Mouse (Mus musculus) G1E (cell line): ENCODE results near the gene Sdk1. TPM values are rescaled to one million over a fixed set of nuclear protein-coding genes. Genes with fewer than 3 reads are reported as not detected.

ENCODE experiments used
- ATAC-seq: 2 replicates; pipeline ENCODE4 v1.8.0; 2016; ENCODE audit warnings: mild to moderate bottlenecking; ENCODE audit not compliant: insufficient number of reproducible peaks, poor library complexity, low FRiP score, severe bottlenecking; ENCODE audit errors: extremely low read depth
- DNase-seq: peaks from one replicate; pipeline ENCODE4 v3.0.0; 2012; ENCODE audit warnings: low spot score
- H3K27me3 ChIP-seq: 2 replicates; pipeline ENCODE4 v1.6.1; 2012; ENCODE audit warnings: mild to moderate bottlenecking, low read length, inconsistent platforms; ENCODE audit not compliant: insufficient read depth
- H3K36me3 ChIP-seq: replicated peaks from 2 replicates; pipeline ENCODE3; 2012; ENCODE audit warnings: mild to moderate bottlenecking, inconsistent platforms
- H3K4me1 ChIP-seq: 2 replicates; pipeline ENCODE4 v1.6.1; 2012; ENCODE audit warnings: low read depth, low read length, inconsistent platforms, mixed read lengths; ENCODE audit not compliant: insufficient read depth
- H3K4me3 ChIP-seq: 2 replicates; pipeline ENCODE4 v1.5.1; 2012; ENCODE audit warnings: low read depth, mild to moderate bottlenecking, inconsistent platforms, low read length, moderate library complexity, mixed read lengths
- H3K9me3 ChIP-seq: replicated peaks from 2 replicates; pipeline ENCODE4 v1.6.1; 2012; ENCODE audit warnings: inconsistent platforms
- CTCF ChIP-seq: IDR thresholded peaks from 2 replicates; pipeline ENCODE4 v1.5.1; 2012; ENCODE audit warnings: low read depth, low read length, inconsistent platforms, mixed read lengths
- GATA1 ChIP-seq: IDR thresholded peaks from 2 replicates; pipeline ENCODE4 v1.6.1; 2012; ENCODE audit warnings: borderline replicate concordance, low read length, inconsistent platforms, mixed read lengths
- GATA2 ChIP-seq: IDR thresholded peaks from 2 replicates; pipeline ENCODE4 v1.6.1; 2012; ENCODE audit warnings: low read depth, low read length, inconsistent platforms, borderline replicate concordance
- POLR2AphosphoS5 ChIP-seq: IDR thresholded peaks from 2 replicates; pipeline ENCODE4 v1.6.1; 2012; ENCODE audit warnings: low read depth, low read length, inconsistent platforms; ENCODE audit not compliant: insufficient replicate concordance
- TAL1 ChIP-seq: conservative IDR thresholded peaks from 2 replicates; pipeline ENCODE4 v1.6.1; 2012; ENCODE audit warnings: low read depth, low read length, inconsistent platforms, mixed read lengths
- polyA plus RNA-seq: library from polyadenylated mRNA; stranded (reverse); fragments of >175 nt; gene quantifications from 2 replicates; pipeline ENCODE4 v1.2.3, GENCODE M21; 2012
- total RNA-seq, 2 experiments: library from RNA; stranded (forward) in 1 of 2; stranded (reverse) in 1 of 2; fragments of 200-1000 nt in 1 of 2; fragments of >200 nt in 1 of 2; fragmentation: Nextera tagmentation in 1 of 2; gene quantifications; 2 replicates each; pipeline ENCODE4 v1.2.3; 2014 to 2017

The Sdk1 gene
- total and polyA plus RNA-seq, 3 experiments = 0.27 TPM; not detected in 2

DNA sequence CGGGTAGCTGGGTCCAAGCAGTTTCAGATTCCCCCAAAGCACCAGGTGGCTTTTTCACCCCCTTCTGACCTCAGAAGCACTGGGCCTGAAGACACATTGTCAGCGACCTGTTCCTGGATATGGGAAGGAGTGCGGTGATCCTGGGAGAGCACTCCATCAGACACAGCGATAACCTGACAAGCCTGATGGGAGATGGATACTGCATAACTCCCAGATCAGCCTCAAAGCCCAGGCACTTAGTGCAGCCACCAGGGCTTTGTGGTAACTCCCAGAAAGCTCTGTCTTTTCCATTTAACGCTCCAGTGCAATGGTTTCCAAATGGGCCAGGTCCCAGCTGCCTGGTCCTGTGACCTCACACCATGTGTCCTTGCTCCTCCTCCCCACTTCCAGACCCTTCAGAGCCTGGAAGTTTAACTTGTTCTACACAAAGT is 886.9 kb downstream of the Sdk1 start:
- DNase-seq = no peak
- H3K27me3 ChIP-seq = no peaks in the 10 kb centered on the region
- peaks cover 60% of the 10 kb centered on the region for H3K9me3 ChIP-seq
- no peaks in the 10 kb centered on the region for H3K4me1 ChIP-seq
- ATAC-seq = no peak
- TF ChIP-seq CTCF (no peak), GATA1 (no peak), TAL1 (no peak), GATA2 (no peak)
- H3K4me3 ChIP-seq = no peak overlapping the region
- no peaks in the 10 kb centered on the region for H3K36me3 ChIP-seq

DNA sequence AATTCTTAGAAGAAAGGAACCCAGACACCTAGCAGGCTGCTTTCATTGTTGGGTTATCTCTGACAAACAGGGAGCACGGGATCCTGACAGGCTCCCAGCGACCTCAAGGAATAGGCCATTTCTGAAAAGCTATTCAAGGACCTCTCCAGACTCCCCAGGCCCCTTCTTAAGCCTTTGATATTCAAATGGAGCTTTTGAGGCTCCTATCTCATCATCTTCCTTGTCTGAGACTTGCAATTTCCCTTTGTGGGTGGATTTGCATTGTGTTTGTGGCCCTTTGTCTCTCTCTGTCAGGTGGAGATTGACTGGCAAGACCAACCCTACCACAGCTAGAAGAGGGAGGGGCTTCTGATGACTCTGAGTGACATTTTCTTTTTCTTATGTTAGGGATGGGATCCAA is 888.7 kb downstream of the Sdk1 start:
- Histone ChIP-seq H3K4me3 (no peak overlapping the region), H3K4me1 (no peaks in the 10 kb centered on the region), H3K27me3 (no peaks in the 10 kb centered on the region), H3K36me3 (no peaks in the 10 kb centered on the region), H3K9me3 (peaks cover 54% of the 10 kb centered on the region)
- no peak for ATAC-seq
- no peak for DNase-seq
- TF ChIP-seq GATA2 = no peak
- TF ChIP-seq CTCF = no peak
- no peak for TF ChIP-seq TAL1
- TF ChIP-seq POLR2AphosphoS5 = no peak
- no peak for TF ChIP-seq GATA1

DNA sequence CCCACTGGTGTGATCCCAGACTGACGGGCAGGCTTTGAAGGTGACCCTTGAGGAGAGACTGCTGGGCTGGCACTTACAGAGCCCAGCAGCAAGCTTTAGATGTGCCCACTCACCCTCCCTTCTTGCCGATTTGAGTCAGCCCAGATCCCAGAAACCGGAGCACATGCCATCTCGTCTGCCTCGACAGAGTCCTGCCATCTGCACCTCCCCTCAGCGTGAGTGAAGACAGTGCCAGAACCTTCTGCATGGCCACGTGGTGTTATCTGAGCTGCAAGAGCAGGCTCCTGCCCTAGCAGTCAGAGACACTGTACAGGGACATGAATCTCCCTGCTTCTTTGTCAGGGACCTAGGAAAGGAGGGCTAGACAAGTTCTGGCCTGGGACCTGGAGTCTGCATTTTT is 898.7 kb downstream of the Sdk1 start:
- H3K4me1 ChIP-seq = no peaks in the 10 kb centered on the region
- DNase-seq = no peak
- no peak overlapping the region; the same call in 1 of the 2 replicates for H3K4me3 ChIP-seq
- H3K27me3 ChIP-seq = no peaks in the 10 kb centered on the region
- peaks cover 85% of the 10 kb centered on the region for H3K9me3 ChIP-seq
- TF ChIP-seq CTCF (no peak), POLR2AphosphoS5 (no peak), GATA2 (no peak), TAL1 (no peak), GATA1 (no peak)
- no peaks in the 10 kb centered on the region for H3K36me3 ChIP-seq
- no peak for ATAC-seq

DNA sequence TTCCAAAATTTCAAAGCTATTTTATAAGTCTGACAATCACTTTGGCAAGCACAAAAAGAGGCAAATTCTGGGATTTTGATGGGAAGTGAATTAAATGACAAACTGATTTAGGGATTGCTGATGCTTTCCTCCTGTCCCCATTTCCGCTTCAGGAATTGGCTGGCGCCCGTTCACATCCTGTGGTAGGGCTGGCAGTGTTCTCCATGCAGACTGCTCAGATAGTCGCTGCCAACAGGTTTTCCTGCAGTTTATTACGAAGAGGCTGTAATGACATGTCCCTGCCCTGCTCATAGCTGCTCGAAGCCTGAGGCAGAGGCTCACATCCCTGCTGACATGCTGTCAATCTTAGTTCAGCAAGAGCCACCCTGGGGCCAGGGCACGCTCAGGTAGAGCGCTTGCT is 908.3 kb downstream of the Sdk1 start:
- Histone ChIP-seq H3K36me3 (no peaks in the 10 kb centered on the region), H3K9me3 (peaks cover 80% of the 10 kb centered on the region), H3K4me1 (no peaks in the 10 kb centered on the region), H3K27me3 (no peaks in the 10 kb centered on the region), H3K4me3 (no peak overlapping the region)
- TF ChIP-seq POLR2AphosphoS5 (no peak), GATA1 (no peak), GATA2 (no peak), CTCF (no peak), TAL1 (no peak)
- no peak for DNase-seq
- ATAC-seq = no peak

DNA sequence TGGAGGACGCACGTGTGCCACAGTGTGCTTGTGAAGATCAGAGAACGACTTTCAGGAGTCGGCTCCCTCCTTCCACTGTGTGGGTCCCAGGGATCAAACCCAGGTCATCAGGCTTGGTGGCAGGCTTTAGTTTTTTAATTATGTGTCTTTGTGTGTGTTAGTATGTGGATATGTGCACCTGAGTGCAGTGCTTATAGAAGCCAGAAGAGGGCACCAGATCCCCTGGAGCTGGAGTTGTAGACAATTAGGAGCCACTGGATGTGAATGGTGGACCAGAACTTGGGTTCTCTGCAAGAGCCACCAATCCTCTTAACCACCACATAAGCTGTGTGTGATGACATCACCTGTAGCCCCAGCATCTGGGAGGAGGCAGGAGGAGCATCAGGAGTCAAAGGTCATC is 909.5 kb downstream of the Sdk1 start:
- H3K9me3 ChIP-seq = peaks cover 77% of the 10 kb centered on the region
- H3K4me1 ChIP-seq = no peaks in the 10 kb centered on the region
- ATAC-seq = no peak
- DNase-seq = no peak
- H3K36me3 ChIP-seq = no peaks in the 10 kb centered on the region
- no peaks in the 10 kb centered on the region for H3K27me3 ChIP-seq
- no peak overlapping the region for H3K4me3 ChIP-seq
- TF ChIP-seq TAL1 = no peak

DNA sequence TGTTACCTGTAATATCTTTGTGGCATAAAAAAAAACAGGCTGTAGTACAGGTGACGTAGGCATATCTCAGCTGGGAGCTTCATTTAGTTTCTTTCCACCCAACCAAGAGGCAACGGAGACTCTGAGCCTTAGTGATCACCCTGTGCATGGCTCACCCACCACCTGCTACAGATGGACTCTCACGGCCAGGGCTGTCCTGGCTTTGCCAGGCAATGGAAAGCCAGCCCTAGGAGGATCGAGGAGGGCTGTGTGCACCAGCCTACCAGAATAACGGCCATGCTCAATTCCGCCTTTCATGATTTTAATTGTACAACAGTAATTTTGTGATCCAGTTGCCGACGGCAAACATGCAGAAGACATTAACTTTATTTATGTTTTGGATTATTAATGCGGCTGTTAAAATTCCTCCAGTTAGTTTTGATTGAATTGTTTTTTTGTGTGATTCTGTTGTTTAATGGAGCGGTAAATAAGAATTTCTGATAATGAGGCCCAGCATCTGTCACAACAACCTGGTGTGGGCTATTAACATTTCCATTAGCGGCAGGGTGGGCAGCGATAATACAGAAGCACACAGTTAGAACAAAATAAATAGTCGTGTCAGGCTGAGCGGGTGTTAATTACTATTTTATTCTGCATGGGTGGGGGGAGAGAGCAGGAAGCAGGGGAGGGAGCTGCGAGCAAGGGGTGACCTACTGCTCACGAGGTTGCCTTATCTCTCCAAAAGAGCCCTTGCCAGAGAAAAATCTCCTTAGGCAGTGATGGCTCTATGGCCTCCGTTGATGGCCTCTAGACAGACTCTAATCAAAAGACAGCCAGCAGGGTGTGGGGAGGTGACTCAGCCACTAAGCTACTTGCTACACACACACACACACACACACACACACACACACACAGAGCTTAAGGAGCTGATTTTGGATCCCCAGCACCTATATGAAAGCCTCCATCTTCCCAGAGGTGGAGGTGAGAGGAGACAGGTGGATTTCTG is 915.9 kb downstream of the Sdk1 start:
- no peak for ATAC-seq

More for the DNA sequence above, 915.9 kb downstream of the Sdk1 start:
- H3K36me3 ChIP-seq = no peaks in the 10 kb centered on the region
- DNase-seq = no peak
- no peaks in the 10 kb centered on the region; the same call in 1 of the 2 replicates for H3K27me3 ChIP-seq
- H3K4me3 ChIP-seq = no peak overlapping the region
- H3K9me3 ChIP-seq = peaks cover 76% of the 10 kb centered on the region
- TF ChIP-seq TAL1 (no peak), CTCF (no peak), POLR2AphosphoS5 (no peak), GATA1 (no peak), GATA2 (no peak)
- H3K4me1 ChIP-seq = no peaks in the 10 kb centered on the region
